Mouse (Mus musculus): Measurements from ENCODE around the gene Supt16.

GRCm38 (mm10) chr14:52235165-52235564, 37.9 kb upstream of the Supt16 start:
- TF ChIP-seq CTCF (IDR thresholded peaks at IDR 0.05; ENCODE audit: borderline replicate concordance, extremely low read depth, insufficient read depth, insufficient read length): no peak
- TF ChIP-seq POLR2A (IDR thresholded peaks at IDR 0.05; ENCODE audit: borderline replicate concordance, extremely low read depth, insufficient read depth, insufficient read length, poor library complexity, severe bottlenecking): no peak

All from brain, embryonic 14.5 days (tissue).